9 mouse cellular contexts compared by ENCODE assay signal in the genomic region with DNA sequence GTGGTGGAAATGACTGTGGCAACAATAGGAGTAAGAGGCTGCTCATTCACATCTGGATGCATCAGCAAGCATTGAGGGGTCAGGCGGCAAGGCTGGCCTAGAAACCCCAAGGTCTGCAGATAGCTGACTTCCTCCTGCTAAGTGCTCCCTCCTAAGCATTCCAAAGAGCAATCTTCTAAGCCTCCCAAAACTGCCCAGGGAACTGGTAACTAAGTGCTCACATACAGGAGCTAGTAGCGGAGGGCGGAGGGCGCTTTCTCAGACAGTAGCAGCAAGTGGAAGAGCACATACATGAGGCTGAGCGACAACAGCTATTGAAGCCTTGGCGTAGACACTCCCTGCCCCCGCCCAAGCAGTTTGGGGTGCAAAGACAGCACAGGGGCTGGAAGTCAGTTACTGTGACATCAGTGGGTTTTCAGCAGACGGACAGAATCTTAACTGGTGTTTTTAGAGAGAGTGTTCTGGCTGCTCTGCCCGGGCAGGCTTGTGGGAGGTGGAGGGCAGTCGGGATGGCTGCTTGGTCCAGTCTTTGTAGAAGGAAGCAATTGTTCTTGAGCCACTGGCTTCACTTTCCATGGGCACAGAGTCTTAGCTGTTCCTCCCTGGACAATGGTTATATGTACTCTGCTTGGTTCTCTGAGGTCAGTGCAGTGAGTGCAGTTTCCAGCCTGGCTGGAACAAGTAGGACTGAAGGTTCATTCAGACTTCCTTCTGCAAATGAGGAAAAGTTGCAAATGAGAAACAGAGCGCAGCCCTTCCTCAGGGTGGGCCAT. TPM values are rescaled to one million over a fixed set of nuclear protein-coding genes. Genes with fewer than 3 reads are reported as not detected.
DNase-seq lines count a peak whose midpoint lies in the region; ATAC-seq and TF ChIP-seq lines count a peak whose summit lies in the region.
"Had no signal": no experiment of that assay in that cellular context is flagged by ENCODE, and none has a peak within 500 bp of the region (broad histone marks: within the 10 kb centered on the region; RNA-seq: fewer than 3 reads in every experiment).

No protein-coding gene starts in this region.

- intact Hi-C loops in left cerebral cortex, postnatal 36 days (cut with DNase I) = no loop called here

- 0 out of 2 replicates have a peak overlapping the region, but pooled peaks have one; percentile 22 for H3K27ac ChIP-seq in forebrain, postnatal 0 days (ENCODE audit: low read depth, low read length)

- H3K9me3 ChIP-seq in G1E (replicated peaks) = no peaks in the 10 kb centered on the region
- H3K9me3 ChIP-seq in forebrain, postnatal 0 days (ENCODE audit: low read length) = no peaks in the 10 kb centered on the region

- peaks cover 65% of the 10 kb centered on the region for H3K4me1 ChIP-seq in G1E (ENCODE audit: insufficient read depth, low read depth, low read length)
- H3K4me1 ChIP-seq in forebrain, postnatal 0 days (ENCODE audit: insufficient read depth) = no peaks in the 10 kb centered on the region

- peak; percentile 12; the same call in 1 of the 2 replicates for ATAC-seq in G1E (ENCODE audit: extremely low read depth, insufficient number of reproducible peaks, low FRiP score, poor library complexity, severe bottlenecking)
- peak; percentile 90 for ATAC-seq in forebrain, postnatal 0 days

- H3K36me3 ChIP-seq in G1E (replicated peaks) = peaks cover 41% of the 10 kb centered on the region
- H3K36me3 ChIP-seq in forebrain, postnatal 0 days (ENCODE audit: insufficient read depth) = no peaks in the 10 kb centered on the region

- H3K27me3 ChIP-seq in G1E (ENCODE audit: insufficient read depth, low read length) = no peaks in the 10 kb centered on the region
- H3K27me3 ChIP-seq in forebrain, postnatal 0 days (ENCODE audit: insufficient read depth, low read length) = no peaks in the 10 kb centered on the region
- H3K27me3 ChIP-seq: CH12.LX had no signal

- DNase-seq in embryo, embryonic 10 days (ENCODE audit: low spot score) = peak; percentile 27
- DNase-seq in embryo, embryonic 9.5 days (ENCODE audit: extremely low spot score) = no peak
- DNase-seq in G1E (ENCODE audit: low spot score) = no peak
- DNase-seq in forebrain, postnatal 0 days = peak; percentile 21
- peak; percentile 18 to 29 for DNase-seq in left cerebral cortex, postnatal 36 days (ENCODE audit: low spot score in 2 of 2)
- peak; percentile 40 to 44 for DNase-seq in right cerebral cortex, postnatal 36 days (ENCODE audit: low spot score in 2 of 2)
- no peak for DNase-seq in ovary, postnatal 14 days (ENCODE audit: low spot score)
- DNase-seq in T-cell, adult 2 months (ENCODE audit: low spot score) = no peak

- no peak overlapping the region for H3K4me2 ChIP-seq in forebrain, postnatal 0 days (ENCODE audit: low read depth)

- no peak for TF ChIP-seq CTCF in G1E (IDR thresholded peaks at IDR 0.05; ENCODE audit: low read depth, low read length)
- no peak for TF ChIP-seq CTCF in forebrain, postnatal 0 days (IDR thresholded peaks at IDR 0.05; ENCODE audit: low read depth)

- WGBS in forebrain, postnatal 0 days = 63% methylated on average over 11 of the region's 11 CpGs

- H3K9ac ChIP-seq in forebrain, postnatal 0 days = no peak overlapping the region

- peak overlapping the region; percentile 13; the same call in 1 of the 2 replicates for H3K4me3 ChIP-seq in G1E (ENCODE audit: low read depth, low read length)
- H3K4me3 ChIP-seq in forebrain, postnatal 0 days (ENCODE audit: low read depth, low read length) = no peak overlapping the region

RNA-seq across cellular contexts. Expression of gene Irf2, which starts 30.1 kb away (rescaled TPM):
- total RNA-seq in G1E (2014; fragmentation: Nextera tagmentation) (106 and 111 TPM in 2 replicates), G1E (2017) (8.8 and 13.4 TPM in 2 replicates)
- polyA plus RNA-seq in G1E (2012) = 13.4 and 16.3 TPM in 2 replicates
- total RNA-seq in forebrain, postnatal 0 days (2014; rRNA removed) = 3.0 and 8.5 TPM in 2 replicates
- 5.4 and 9.1 TPM in 2 replicates for polyA plus RNA-seq in forebrain, postnatal 0 days (2015; fragmentation: Nextera tagmentation; extraction: Ambion mirVana)
- total RNA-seq in left cerebral cortex, postnatal 36 days (2021) = 10 to 100 TPM; 53.0 to 56.0 TPM

Comparison
In these comparisons a context has a peak if more than half of its experiments do, and no peak if none do; other contexts are left out.
1. DNase-seq: peak in embryo, embryonic 10 days (single experiment), forebrain, postnatal 0 days (single experiment), left cerebral cortex, postnatal 36 days (2 of 2) and right cerebral cortex, postnatal 36 days (2 of 2); none in embryo, embryonic 9.5 days (single experiment), G1E (single experiment), ovary, postnatal 14 days (single experiment) and T-cell, adult 2 months (single experiment).